8 mouse cellular contexts compared by ENCODE assay signal in genomic region chr16:96191531-96192506, GRCm38 (mm10). TPM values are rescaled to one million over a fixed set of nuclear protein-coding genes. Genes with fewer than 3 reads are reported as not detected.
A peak's percentile ranks its signal among the peaks of the same experiment; 100 is the strongest.
DNase-seq lines count a peak whose midpoint lies in the region; ATAC-seq lines count a peak whose summit lies in the region.

Gene Lca5l (minus strand): TSS chr16:96192271.

- DNase-seq in B cell, adult 2 months: peak; percentile 93 to 94
- peak; percentile 100 for DNase-seq in brain, adult 2 months (ENCODE audit: low read depth, low spot score)
- DNase-seq in heart, embryonic 10.5 days (ENCODE audit: low spot score): peak; percentile 99
- DNase-seq in liver: peak; percentile 98
- DNase-seq in spleen, postnatal 4 days (ENCODE audit: low spot score in 2 of 2): peak; percentile 92 to 96

- H3K4me2 ChIP-seq in kidney, embryonic 15.5 days: peak within 1 kb of the TSS; percentile 73

- H3K9me3 ChIP-seq in heart, embryonic 10.5 days: no peaks in the 10 kb centered on the region
- H3K9me3 ChIP-seq in kidney, embryonic 15.5 days (replicated peaks): 0 out of 2 replicates have a peak, but pooled peaks cover 4% of the 10 kb centered on the region

- H3K36me3 ChIP-seq in heart, embryonic 10.5 days: no peaks in the 10 kb centered on the region
- no peaks in the 10 kb centered on the region for H3K36me3 ChIP-seq in kidney, embryonic 15.5 days

- H3K9ac ChIP-seq in kidney, embryonic 15.5 days: peak within 1 kb of the TSS; percentile 65

- peak within 1 kb of the TSS; percentile 82 for H3K27ac ChIP-seq in heart, embryonic 10.5 days
- peak within 1 kb of the TSS; percentile 83 for H3K27ac ChIP-seq in kidney, embryonic 15.5 days

- peak; percentile 85 for ATAC-seq in erythroblast, adult 5-6 weeks (replicated peaks; ENCODE audit: low FRiP score, poor library complexity, severe bottlenecking)
- ATAC-seq in kidney, embryonic 15.5 days (replicated peaks; ENCODE audit: low FRiP score): peak; percentile 99
- ATAC-seq in monocyte, adult 5-6 weeks (replicated peaks; ENCODE audit: insufficient number of reproducible peaks, low FRiP score, low TSS enrichment, poor library complexity, severe bottlenecking): peak; percentile 94

- H3K27me3 ChIP-seq in heart, embryonic 10.5 days (ENCODE audit: insufficient read depth, poor library complexity, severe bottlenecking): peaks cover 11% of the 10 kb centered on the region; the same call in 1 of the 2 replicates
- peaks cover 4% of the 10 kb centered on the region; the same call in 1 of the 2 replicates for H3K27me3 ChIP-seq in kidney, embryonic 15.5 days

- WGBS in heart, embryonic 10.5 days: 1% methylated on average over 77 of the region's 77 CpGs
- under 1% methylated on average over 77 of the region's 77 CpGs for WGBS in kidney, embryonic 15.5 days

- peaks cover 10% of the 10 kb centered on the region; the same call in 1 of the 2 replicates for H3K4me1 ChIP-seq in heart, embryonic 10.5 days
- peaks cover 7% of the 10 kb centered on the region for H3K4me1 ChIP-seq in kidney, embryonic 15.5 days

- H3K4me3 ChIP-seq in heart, embryonic 10.5 days: peak within 1 kb of the TSS; percentile 89
- H3K4me3 ChIP-seq in kidney, embryonic 15.5 days (replicated peaks): peak within 1 kb of the TSS; percentile 83

RNA-seq across cellular contexts. Expression of gene Lca5l, which starts in this region (rescaled TPM):
- total RNA-seq in erythroblast, adult 5-6 weeks (2015; ENCODE audit: low replicate concordance): not detected in 2 replicates
- total RNA-seq in erythroblast, adult 5-6 weeks (2017; ENCODE audit: low replicate concordance): 1.1 TPM in 1 of 2 replicates, not detected in the other
- polyA plus RNA-seq in heart, embryonic 10.5 days (2016; fragmentation: Nextera tagmentation; extraction: Ambion mirVana): 1.3 TPM in 2 replicates
- 0.91 and 1.5 TPM in 2 replicates for polyA plus RNA-seq in kidney, embryonic 15.5 days (2015; fragmentation: Nextera tagmentation; extraction: Ambion mirVana)
- not detected in 3 replicates for total RNA-seq in monocyte, adult 5-6 weeks (2017)

Comparison
In these comparisons a context has a peak if more than half of its experiments do, and no peak if none do; other contexts are left out.
1. Peak in every context shown above with its lines: DNase-seq, ATAC-seq, H3K4me3 ChIP-seq and H3K27ac ChIP-seq.
2. Peak in ATAC-seq in monocyte, adult 5-6 weeks; RNA of the gene not detected or under 1 TPM.